Mouse (Mus musculus) cortical plate, adult 2 months (tissue): Measurements from ENCODE around the gene Zranb1. TPM values are rescaled to one million over a fixed set of nuclear protein-coding genes. Genes with fewer than 3 reads are reported as not detected.

Experiments used
- H3K27ac ChIP-seq: fragments of 200-500 bp; 2 replicates; pipeline ENCODE4 v1.5.1; 2012; ENCODE audit warnings: low read length, control low read depth, inconsistent platforms; ENCODE audit not compliant: insufficient read depth
- H3K4me1 ChIP-seq: fragments of 200-500 bp; 2 replicates; pipeline ENCODE4 v1.6.1; 2011; ENCODE audit warnings: low read length; ENCODE audit not compliant: control insufficient read depth, insufficient read depth
- H3K4me3 ChIP-seq: fragments of 200-500 bp; 2 replicates; pipeline ENCODE4 v1.5.1; 2011; ENCODE audit warnings: mild to moderate bottlenecking, low read length, control low read depth; ENCODE audit not compliant: insufficient read depth
- CTCF ChIP-seq: fragments of 200-500 bp; IDR thresholded peaks from 2 replicates; pipeline ENCODE4 v1.5.1; 2011; ENCODE audit warnings: mild to moderate bottlenecking, control low read depth, low read length; ENCODE audit not compliant: insufficient read depth; ENCODE audit errors: extremely low read depth
- POLR2A ChIP-seq: fragments of 200-500 bp; IDR thresholded peaks from 2 replicates; pipeline ENCODE4 v1.6.1; 2011; ENCODE audit warnings: mild to moderate bottlenecking, low read length, control low read depth; ENCODE audit not compliant: insufficient read depth; ENCODE audit errors: extremely low read depth
- polyA plus RNA-seq: library from polyadenylated mRNA; depleted of rRNA; stranded (reverse); fragments of >200 nt; gene quantifications from 2 replicates; pipeline ENCODE4 v1.2.3, GENCODE M21; 2012

Zranb1 gene
- polyA plus RNA-seq, 1 experiment, result 27.1 TPM

DNA sequence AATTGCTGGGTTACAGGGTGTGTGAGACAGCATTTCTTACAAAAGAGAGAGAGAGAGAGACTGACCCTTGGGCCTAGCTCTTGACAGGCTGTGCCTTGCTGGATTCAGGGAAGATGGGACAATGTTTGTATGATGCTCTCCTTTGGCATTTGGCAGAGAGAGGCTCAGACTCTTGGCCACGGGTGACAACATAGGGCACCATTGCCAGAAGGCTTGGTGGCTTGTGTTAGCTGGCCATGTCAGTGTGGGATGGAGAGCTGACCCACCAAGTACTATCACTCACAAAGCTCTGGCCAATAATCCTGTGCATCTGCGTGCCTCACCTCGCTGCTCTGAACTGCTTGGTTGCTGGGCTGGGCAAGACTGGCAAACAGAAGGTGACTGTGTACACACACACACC is 79.5 kb downstream of the Zranb1 start:
- peaks cover 6% of the 10 kb centered on the region; the same call in 1 of the 2 replicates for H3K4me1 ChIP-seq
- no peak overlapping the region for H3K27ac ChIP-seq
- TF ChIP-seq POLR2A, result no peak
- TF ChIP-seq CTCF, result no peak
- no peak overlapping the region for H3K4me3 ChIP-seq

DNA sequence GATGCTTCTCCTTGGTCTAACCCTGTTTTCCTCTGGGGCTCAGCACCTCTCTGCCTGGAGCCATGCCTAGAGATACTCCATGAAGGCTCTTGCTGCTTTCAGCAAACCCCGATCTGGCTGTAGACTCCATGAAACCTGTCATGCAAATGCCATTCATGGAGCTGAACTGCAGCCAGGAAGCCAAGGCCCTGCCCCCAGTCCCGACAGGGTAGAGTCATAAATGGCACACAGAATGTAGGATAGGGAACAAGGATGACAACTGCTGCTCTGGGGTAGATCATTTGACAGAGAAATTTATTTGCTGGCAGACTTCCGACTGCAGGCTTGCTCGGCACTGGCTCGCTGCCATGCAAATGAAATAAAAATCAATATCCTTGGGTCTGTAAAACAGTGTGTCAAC is 80.2 kb downstream of the Zranb1 start:
- no peak overlapping the region for H3K4me3 ChIP-seq
- H3K27ac ChIP-seq, result no peak overlapping the region
- TF ChIP-seq CTCF (no peak), POLR2A (no peak)
- H3K4me1 ChIP-seq, result peaks cover 6% of the 10 kb centered on the region; the same call in 1 of the 2 replicates

DNA sequence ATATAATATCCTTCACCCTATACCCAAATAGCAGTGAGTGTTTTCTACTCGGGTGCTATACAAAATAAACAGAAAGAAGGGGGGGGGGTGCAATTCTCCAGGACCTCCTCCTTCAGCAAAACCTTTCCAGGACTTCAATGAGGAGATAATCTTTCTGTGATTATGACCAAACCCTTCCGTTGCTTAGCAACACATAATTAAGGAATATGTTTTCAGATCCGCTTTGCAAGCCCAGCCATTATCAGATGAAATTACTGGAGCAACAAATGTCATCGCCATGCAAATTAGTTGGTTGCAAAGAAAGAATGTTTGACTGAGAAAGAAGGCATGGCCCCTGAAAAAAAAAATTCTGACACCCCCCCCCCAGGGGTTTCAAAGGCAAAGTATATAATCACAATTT is 80.7 kb downstream of the Zranb1 start:
- Histone ChIP-seq H3K27ac (no peak overlapping the region), H3K4me1 (peaks cover 6% of the 10 kb centered on the region; the same call in 1 of the 2 replicates)
- TF ChIP-seq POLR2A (no peak), CTCF (no peak)

DNA sequence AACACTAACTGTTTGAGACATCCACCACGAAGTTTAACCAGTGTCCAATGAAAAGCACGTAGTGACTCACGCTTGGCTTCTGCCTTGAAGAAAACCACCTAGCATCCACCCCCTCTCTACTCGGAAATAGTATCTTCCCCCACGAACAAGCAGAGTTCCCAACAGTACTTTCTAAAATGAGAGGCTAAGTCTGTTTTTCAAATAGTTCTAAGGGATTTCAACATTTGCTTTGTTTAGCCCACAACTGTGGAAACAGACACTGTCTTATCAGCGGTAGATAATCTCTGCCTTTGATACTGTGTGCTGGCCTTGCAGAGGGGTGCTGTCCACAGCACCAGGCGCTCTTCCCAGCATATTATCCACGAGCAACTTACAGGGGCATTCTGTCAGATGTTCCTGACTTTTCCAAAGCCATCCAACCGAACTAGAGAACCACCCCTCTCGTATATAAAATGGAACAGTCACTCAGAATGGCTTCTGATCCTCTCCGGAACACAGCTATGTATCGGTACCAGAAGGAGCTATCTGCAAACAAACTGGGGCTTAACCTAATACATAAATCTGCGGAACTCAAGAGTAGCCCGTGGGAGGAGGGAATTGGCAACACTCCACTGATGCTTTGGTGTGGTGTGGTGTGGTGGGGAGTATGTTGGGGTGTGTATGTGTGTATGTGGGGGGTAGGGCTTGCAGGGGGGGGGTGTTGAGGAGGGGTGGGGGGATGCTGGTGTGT is 81.9 kb downstream of the Zranb1 start:
- TF ChIP-seq CTCF (no peak), POLR2A (no peak)
- Histone ChIP-seq H3K4me3 (no peak overlapping the region), H3K27ac (no peak overlapping the region), H3K4me1 (peaks cover 6% of the 10 kb centered on the region; the same call in 1 of the 2 replicates)

More for the DNA sequence above, 80.7 kb downstream of the Zranb1 start:
- H3K4me3 ChIP-seq, result no peak overlapping the region

- TF ChIP-seq CTCF (no peak), POLR2A (no peak)
- peaks cover 6% of the 10 kb centered on the region; the same call in 1 of the 2 replicates for H3K4me1 ChIP-seq
- H3K27ac ChIP-seq, result no peak overlapping the region
- H3K4me3 ChIP-seq, result no peak overlapping the region
Measured at GRCm38 (mm10) chr7:133013923-133014322, 83.0 kb downstream of the Zranb1 start.

DNA sequence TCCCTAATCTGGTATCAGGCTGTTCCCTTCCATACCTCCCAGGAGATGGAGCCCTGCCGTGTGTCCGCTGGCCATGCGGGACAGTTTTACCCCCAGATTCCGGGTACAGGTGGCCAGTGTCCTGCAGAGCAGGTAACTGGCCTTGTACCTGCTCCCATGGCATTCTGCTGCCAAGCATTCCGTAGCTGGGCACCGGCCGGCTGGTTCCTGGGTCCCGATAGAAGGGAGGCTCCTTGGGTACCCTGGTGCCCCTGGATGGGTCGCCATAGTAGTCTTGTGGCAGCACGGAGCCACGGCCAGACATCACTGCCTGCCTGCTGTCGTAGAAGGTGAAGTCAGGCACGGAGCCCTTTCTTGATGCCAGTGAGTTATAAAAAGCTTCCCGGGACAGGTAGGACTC is 83.7 kb downstream of the Zranb1 start:
- Histone ChIP-seq H3K4me1 (peaks cover 6% of the 10 kb centered on the region; the same call in 1 of the 2 replicates), H3K27ac (no peak overlapping the region), H3K4me3 (no peak overlapping the region)
- TF ChIP-seq POLR2A, result no peak
- no peak for TF ChIP-seq CTCF

GRCm38 (mm10) chr7:133015416-133016070 is 84.6 kb downstream of the Zranb1 start:
- H3K27ac ChIP-seq, result no peak overlapping the region
- TF ChIP-seq CTCF (no peak), POLR2A (no peak)
- H3K4me3 ChIP-seq, result no peak overlapping the region
- peaks cover 7% of the 10 kb centered on the region for H3K4me1 ChIP-seq

DNA sequence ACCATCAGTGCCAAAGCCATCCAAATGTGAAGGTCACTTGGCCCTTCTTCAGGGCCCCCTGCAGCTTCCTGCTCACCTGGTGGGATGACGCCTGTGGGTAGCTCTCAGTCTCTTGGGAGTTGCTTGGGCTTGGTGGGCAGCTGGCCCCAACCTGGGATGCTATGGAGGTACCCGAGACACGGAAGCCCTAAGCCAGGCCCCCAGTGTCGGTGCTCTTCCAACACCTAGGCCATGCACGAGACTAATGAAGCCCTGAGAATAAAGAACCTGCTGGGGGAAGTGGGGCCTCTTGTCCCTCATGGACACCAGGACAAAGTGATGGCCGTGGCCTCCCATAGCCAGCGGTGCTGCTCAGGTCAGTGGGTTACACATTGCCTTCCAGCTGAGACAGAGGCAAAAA is 88.0 kb downstream of the Zranb1 start:
- H3K4me3 ChIP-seq, result no peak overlapping the region
- no peak overlapping the region for H3K27ac ChIP-seq
- peaks cover 2% of the 10 kb centered on the region for H3K4me1 ChIP-seq
- TF ChIP-seq CTCF, result no peak
- no peak for TF ChIP-seq POLR2A

GRCm38 (mm10) chr7:133019481-133020020 is 88.6 kb downstream of the Zranb1 start:
- TF ChIP-seq POLR2A (no peak), CTCF (no peak)
- Histone ChIP-seq H3K4me3 (no peak overlapping the region), H3K4me1 (peaks cover 2% of the 10 kb centered on the region), H3K27ac (no peak overlapping the region)
